Mouse (Mus musculus) heart, postnatal 14 days (tissue): Measurements from ENCODE around the gene 4921507P07Rik. TPM values are rescaled to one million over a fixed set of nuclear protein-coding genes. Genes with fewer than 3 reads are reported as not detected.
"Not testable (repeated sequence)": the region's sequence is repeated elsewhere in the genome, so short reads cannot be mapped to it uniquely, and the experiment has no call there.

Experiments
- DNase-seq, 2 experiments: peaks; one replicate each; pipeline ENCODE4 v3.0.0; 2021 to 2022
- intact Hi-C: fragments of 180-260 bp; cut with DNase I; formaldehyde crosslinking; loops from one replicate; pipeline ENCODE4 v1.15.1; 2025
- total RNA-seq, 2 experiments: library from RNA; stranded (reverse); gene quantifications; 2 replicates each; pipeline ENCODE4 v1.2.3; 2021

4921507P07Rik gene
- total RNA-seq, 2 experiments from 2014 or later, result 0.33 to 0.39 TPM

DNA sequence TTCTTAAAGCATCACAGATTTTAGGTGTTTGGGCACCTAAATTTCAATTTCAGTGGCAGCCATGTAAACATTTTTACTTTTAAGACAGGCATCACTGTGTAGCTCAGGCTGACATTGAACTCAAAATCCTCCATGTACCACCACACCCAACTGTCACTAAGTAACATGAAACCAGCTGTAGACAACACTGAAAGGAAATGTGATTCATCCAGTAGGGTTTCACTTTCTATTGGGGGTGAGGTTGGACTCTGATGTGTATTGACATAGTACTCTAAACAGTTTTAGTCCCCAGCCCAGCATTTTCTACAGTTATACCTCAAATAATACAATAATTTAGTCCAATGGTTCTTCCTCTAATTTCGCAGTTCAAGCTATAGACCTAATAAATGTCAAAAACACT, 35.7 kb downstream of the 4921507P07Rik start:
- no peak for DNase-seq
- intact Hi-C loops, result no loop called here

DNA sequence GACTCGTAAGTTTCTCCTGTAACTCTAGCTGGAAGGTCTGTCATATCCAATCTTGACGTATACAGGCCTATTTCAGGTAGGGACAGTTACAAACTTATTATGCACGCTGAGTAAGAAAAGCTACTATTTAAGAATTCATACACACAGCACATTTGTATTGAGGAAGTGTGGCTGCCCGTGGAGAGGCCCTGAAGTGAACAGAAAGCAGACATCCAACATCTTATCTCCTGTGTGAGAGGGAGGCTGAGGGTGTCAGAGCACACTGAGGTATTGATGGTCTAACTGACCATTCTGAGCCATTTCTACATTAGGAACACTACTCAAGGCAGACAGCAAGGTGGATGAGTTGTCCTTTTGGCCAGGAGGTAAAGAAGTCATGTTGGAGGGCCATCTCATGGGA, 37.6 kb downstream of the 4921507P07Rik start:
- DNase-seq, result no peak
- intact Hi-C loops, result no loop called here

DNA sequence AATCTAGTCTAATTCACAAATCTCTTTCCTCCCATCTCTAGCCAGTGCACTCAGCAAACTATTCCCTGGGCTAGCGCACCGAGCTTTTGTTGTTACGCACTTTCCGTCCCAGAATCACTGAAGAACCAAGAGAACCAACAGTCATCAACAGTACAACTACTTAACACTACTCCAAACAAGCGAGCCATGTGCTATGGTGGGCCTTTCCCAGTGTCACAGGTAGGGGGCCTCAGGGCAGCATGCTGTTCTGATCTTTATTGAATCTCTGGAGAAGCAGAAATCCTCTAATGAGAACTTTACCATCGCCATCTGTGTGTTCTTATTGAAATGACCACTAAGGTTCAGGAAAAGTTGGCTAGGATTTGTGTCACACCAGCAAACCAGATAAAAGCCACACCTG, 38.9 kb downstream of the 4921507P07Rik start:
- no peak for DNase-seq
- intact Hi-C loops, result no loop called here

DNA sequence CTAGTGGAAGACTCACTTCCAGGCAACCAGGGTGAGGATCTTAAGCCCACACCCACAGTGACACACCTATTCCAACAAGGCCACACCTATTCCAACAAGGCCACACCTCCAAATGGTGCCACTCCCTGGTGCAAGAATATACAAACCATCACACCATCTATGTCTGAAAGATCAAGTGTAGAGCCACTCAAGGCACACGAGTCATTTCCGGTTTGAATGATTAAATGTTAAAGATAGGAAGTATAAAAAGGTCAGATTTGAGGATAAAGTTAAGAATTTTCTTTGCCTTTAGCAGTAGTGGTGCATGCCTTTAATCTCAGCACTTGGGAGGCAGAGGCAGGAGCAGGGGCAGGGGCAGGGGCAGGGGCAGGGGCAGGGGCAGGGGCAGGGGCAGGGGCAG, 42.2 kb downstream of the 4921507P07Rik start:
- DNase-seq, intact Hi-C loops: not testable (repeated sequence)

DNA sequence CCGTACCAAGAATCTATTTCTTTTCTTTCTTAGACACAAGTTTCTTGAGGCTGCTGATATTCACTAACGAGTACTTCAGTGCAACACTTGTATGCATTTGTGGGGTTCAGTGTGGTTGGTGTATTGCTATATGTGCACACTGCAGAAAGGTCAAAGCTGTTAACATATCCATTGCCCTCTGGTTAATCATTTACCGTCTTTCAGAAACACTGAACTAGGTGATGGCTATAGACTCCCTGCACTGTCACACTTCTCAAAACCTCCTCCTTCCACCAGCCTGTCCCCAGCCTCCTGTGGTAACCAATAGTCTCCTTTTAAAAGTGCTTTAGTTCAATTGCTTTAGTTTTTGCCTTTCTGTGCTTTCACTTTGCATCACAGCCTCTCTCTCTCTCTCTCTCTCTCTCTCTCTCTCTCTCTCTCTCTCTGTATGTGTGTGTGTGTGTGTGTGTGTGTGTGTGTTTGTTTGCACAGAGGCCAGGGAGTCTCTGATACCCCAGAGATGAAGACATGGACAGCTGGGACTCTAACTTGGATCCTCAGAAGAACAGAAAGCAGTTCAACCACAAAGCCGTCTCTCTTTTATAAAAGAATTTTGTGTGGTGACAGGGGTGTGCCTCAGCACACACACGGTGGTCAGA, 43.4 kb downstream of the 4921507P07Rik start:
- no peak for DNase-seq

DNA sequence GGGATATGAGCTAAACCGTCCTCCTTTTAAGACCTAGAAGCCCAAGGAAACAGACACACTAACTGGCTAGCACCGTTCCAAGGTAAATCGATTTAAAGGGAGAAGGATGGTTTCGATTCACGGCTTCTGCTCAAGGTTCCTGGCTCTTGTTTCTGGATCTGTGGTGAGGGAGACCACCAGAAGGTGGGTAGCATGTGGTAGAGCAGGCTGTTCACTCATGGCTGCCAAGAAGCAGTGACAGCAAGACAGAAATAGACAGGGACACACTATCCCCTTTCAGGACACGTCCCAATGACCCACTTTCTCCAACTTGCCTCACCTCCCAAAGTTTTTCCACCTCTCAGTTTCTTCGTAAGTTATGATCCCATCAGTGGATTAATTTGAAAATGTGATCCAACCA, 46.6 kb downstream of the 4921507P07Rik start:
- no peak for DNase-seq
- intact Hi-C loops, result no loop called here

More for the DNA sequence above, 43.4 kb downstream of the 4921507P07Rik start:
- intact Hi-C loops, result no loop called here

DNA sequence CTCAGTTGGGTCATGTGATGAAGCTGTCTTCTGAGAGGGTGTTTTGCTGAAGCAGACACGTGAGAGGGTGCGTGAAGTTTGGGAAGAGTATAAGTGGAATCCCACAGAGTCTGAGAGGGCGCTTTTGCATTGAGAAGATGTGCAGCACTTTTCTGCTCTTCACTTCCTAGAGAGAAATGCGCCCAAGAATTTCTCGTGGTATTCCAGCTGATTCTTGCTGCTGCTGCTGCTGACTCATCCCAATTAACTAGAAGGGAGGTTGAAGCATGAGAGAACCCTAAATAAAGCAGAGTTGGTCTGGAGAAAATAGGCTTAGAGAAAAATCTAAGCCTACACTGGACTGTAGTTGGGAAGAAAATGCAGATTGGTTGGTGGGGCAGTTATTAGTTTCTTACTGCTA, 47.4 kb downstream of the 4921507P07Rik start:
- intact Hi-C loops, result no loop called here
- no peak for DNase-seq

DNA sequence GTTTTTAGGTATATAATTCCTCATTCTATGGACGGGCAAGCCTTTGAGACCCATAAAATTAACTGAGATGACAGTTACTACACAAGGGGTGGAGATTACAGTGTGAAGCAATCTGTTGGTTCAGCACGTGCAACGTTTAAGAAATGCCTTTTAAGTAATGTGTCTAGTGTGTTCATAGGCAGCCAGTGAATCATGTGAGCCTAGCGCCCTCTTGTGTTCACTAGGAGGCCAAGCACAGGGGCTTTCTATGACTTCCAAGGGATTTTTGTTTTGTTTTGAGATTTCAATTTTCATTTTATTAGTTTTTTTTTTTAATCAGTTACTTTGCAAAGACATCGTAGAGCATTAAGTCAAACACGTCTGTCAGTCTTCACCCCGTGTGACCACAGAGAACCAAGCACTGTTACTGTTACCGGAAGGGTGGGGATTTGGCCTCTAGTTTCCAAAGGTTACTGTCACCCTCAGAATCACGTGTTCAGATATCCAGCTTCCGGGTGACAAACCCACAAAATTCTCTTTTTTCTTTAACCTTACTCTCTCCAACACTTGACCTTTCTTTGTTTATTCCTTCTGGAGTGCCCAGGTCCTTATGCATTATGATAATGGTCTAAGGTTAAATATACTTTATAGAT, 50.9 kb downstream of the 4921507P07Rik start:
- intact Hi-C loops, result no loop called here

DNA sequence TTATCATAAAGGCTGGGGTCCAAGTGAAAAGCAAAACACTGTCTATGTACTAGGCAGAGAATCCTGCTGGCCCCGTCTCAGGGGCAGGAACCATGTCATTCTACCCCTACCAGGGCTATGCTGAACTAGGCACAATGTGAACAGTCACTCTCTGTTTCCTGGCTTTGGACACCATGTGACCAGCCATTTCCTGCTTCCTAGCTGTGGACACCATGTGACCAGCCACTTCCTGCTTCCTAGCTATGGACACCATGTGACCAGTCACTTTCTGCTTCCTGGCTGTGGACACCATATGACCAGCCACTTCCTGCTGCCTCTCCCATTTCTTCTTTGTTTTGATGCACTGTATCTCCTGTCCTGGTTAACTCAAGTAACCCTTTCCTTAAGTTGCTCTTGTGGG, 53.9 kb downstream of the 4921507P07Rik start:
- intact Hi-C loops, result no loop called here
- no peak for DNase-seq

More for the DNA sequence above, 50.9 kb downstream of the 4921507P07Rik start:
- peak; percentile 18 to 51 for DNase-seq

DNA sequence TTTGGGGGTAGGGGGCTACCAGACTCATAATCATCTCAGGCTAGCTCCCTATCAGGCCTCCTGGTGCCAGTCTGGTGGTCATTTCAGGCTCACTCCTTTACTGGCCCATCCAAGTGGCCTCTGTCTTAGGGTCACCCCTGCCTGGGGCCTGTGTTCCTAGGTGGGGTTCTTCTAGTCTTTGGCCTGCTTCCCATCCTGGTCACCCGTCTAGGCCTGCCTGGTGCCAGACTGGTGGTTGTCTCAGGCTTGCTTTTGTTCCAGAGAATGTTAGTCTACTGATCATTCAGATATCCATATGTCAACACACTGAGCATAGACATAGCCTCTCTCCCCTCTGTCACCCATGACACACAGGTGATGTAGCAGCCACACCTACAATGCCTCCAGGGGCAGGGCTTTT, 56.8 kb downstream of the 4921507P07Rik start:
- intact Hi-C loops, result loop anchor here (5.0 to 10.0 kb wide), 4 partner anchors 355 to 1022 kb away; partner anchors contain the start of gene Mpp6
- DNase-seq, result no peak

DNA sequence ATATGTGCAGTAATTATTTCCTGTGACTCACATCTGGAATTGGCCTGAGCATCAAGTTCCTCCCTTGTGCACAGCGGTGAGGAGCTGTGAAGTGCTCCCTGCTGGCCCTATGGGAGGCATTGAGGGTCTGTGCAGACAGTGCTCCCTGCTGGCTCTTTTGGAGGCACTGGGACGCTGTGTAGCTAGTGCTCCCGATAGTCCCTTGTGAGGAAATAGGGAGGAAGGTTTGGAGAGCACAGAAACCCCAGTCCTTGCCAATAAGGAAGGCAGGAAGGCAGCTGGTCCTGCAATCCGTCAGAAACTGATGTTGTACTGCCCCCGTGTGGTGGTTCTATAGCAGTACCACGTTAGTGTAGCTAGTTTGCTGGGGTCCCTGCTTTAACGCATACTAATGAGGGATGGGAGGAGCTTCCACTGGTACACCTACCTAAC, 60.0 kb downstream of the 4921507P07Rik start:
- DNase-seq, result peak; percentile 82 to 87
- intact Hi-C loops, result loop anchor here (2.0 to 10.0 kb wide), 5 partner anchors 228 to 1019 kb away; partner anchors contain the start of gene Mpp6

DNA sequence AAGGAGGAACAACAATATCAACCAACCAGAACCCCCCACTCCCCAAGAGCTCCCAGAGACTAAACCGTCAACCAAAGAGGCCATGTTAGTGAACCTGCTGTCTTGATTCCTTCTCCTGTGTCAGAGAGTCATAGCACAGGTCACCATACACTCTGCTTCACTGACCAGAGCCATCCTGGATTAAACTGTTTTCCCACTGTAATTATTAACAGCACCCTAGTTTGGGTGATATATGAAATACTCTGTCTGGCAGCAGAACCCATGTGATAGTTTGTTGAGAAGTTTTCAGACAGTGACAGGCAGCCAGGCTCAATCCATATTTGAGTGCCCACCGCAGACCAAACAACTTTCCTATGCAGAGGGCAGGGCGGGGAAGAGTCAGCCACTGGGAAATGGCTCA, 61.1 kb downstream of the 4921507P07Rik start:
- intact Hi-C loops, result loop anchor here (5.0 to 10.0 kb wide), 4 partner anchors 351 to 1018 kb away; partner anchors contain the start of gene Mpp6
- no peak for DNase-seq

DNA sequence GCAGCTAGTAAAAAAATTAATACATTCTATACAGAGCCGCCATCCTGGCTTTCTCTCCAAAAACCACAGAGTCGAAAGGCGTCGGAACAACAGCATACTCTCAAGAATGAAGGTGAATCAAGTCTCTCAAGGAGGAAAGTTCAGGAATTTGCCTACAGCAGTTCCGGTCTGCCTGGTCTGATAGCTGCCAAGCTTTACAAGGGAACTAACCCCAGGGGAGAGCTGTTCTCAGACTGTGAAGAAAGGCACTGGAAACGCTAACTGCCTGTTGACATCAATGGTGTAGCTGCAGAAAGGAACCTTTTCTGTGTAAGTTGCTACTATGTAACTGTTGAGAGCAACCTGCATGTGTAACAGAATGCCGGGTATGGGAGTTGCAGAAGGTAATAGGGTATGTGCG, 64.5 kb downstream of the 4921507P07Rik start:
- intact Hi-C loops, result loop anchor here (10.0 kb wide), 2 partner anchors 347 to 597 kb away; no protein-coding TSS in a partner anchor
- no peak for DNase-seq

DNA sequence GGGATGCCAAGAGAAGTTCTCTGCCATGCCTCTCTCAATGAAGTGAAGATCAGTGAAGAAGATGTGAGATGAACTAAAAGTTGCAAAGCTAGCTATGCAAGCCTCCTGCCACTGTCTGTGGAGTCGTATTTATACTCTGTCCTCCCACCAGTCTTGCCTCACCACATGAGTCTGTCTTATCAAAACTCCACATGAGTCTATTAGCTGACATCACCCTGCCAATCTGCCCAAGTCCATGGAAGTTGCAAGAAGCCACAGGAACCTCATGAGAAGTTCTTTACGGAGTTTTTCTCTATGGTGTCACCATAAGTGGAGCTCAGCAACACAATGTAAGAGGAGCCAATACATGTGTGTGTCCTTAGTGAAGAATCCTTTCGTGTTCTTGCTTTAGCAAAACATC, 65.4 kb downstream of the 4921507P07Rik start:
- intact Hi-C loops, result loop anchor here (10.0 kb wide), 2 partner anchors 346 to 596 kb away; no protein-coding TSS in a partner anchor
- DNase-seq, result no peak

DNA sequence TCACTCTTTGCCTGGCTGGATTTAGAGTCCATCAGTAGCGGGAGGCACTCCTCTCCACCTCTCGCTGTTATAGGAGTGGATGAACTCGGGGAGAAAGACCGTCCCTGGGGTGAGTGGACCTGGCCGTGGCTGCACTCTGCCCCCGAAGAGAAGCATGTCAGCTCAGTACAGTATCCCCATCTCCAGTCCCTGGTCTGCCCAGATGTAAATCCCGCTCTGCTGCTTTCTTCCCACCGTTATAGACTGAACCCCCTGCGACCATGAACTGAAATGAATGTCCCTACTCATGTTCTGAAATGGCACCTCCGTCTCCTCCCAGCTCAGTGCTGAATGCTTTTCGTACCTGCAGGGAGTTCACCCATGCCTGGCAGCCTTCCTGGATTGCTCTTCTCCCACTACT, 67.2 kb downstream of the 4921507P07Rik start:
- DNase-seq, result no peak
- intact Hi-C loops, result loop anchor here (5.0 kb wide), 1 partner anchor 72 kb away; the partner anchor contains the start of gene Osbpl3

DNA sequence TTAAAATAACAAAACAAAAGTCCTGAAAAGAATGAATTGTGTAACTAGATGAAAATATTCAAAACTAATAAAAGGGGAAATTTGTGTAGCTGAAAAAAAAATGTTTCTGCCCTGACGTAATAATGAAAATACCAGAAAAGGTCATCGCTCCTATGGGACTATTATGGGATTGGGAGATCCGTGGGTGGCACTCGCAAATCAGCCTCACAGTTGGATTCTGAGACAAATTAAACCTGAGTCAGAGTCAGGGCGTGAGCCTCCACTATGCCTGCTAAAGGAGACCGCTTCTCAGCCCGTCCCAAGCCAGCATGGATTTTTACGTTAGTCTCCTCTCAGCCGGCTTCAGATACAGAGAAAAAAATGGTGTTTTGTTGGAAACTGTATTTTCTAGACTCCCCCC, 69.0 kb downstream of the 4921507P07Rik start:
- intact Hi-C loops, result loop anchor here (5.0 kb wide), 1 partner anchor 70 kb away; the partner anchor contains the start of gene Osbpl3
- no peak for DNase-seq

DNA sequence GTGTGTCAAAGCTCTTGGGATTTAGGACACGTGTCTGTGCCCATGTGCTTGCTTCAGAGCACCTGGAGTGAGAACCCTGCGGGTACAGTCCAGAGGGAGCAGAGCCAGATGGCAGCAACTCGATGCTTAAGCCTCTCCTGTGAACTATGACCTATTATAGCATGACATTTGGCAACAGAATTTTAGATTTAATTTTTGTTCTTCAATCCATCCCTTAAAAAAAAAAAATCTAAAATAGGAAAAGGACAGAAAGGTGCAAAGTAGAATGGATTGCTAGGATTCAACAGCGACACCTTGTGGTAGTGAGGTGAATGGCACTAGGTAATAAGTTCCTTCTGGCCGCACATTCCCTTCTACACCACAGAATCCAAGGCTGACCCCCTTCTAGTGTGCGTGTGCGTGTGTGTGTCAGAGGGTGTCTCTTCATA, 69.8 kb downstream of the 4921507P07Rik start:
- peak; percentile 67 to 81 for DNase-seq
- intact Hi-C loops, result loop anchor here (1.0 to 5.0 kb wide), 2 partner anchors 69 to 214 kb away; partner anchors contain the start of gene Osbpl3

DNA sequence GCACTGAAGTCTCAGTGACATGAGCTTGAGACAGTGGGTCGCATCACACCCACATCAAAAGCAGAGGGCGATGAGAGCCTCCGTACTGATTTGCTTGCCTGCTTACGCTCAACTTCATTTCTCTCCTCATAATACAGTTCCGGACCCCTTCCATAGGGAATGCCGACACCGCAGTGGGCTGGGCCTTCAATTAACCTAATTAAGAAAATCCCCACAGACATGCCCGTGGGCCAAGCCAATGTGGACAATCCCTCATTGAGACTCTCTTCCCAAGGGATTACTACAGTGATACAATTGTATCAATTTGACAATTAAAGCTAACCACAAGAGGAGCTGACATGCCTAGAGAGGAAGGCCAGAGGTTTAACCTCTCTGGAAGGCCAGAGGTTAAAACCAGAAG, 70.6 kb downstream of the 4921507P07Rik start:
- intact Hi-C loops, result loop anchor here (1.0 to 5.0 kb wide), 2 partner anchors 69 to 214 kb away; partner anchors contain the start of gene Osbpl3
- no peak for DNase-seq

DNA sequence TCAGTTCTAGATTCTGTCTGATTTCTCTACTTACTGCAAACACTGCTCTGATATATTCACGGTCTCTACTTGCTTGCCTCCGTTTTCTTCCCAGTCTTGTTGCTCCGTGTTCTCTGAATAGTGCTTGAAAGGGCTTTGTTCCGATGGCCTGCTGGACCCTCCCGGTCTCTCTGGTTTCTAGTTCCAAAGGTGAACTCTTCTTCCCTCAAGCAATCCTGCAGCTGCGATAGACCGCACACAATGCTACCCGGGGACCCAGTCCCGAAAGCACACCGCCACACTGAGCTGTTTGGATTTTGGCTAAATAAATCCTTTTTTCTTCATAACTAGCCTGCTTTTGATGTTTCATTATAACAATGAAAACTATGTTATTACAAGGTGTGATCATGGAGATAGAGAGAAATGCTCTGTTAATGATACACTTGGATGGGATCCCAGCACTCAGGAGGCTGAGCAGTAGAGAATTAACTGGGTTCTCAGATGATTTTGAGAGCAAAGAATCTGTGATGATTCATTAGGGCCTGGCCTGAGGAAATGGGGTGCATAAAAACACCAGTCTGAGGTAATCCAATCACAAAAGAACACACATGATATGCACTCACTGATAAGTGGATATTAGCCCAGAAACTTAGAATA, 72.1 kb downstream of the 4921507P07Rik start:
- no peak for DNase-seq
- intact Hi-C loops, result no loop called here
